ENCODE assay signal across 11 mouse cellular contexts in the genomic region with DNA sequence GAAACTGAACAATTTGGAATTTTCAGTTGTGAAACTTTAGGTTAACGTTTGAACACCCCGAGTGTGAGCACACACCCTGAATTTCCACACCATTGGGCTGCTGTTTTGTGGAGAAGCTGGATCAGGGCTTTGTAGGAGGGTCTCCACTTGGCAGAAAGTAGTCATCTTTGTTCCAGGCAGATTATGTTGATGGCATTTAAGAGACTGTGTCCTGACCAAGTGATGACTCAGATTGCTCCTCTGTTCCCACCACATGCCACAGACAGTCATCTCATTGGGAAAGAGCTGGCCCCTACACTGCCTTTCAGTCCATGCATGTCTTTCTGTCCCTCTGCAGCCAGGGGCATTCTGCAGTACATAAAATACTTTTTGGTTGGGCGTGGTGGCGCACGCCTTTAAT. TPM values are rescaled to one million over a fixed set of nuclear protein-coding genes. Genes with fewer than 3 reads are reported as not detected.
A peak's percentile ranks its signal among the peaks of the same experiment; 100 is the strongest.
DNase-seq lines count a peak whose midpoint lies in the region; ATAC-seq and TF ChIP-seq lines count a peak whose summit lies in the region.
"Had no signal": no experiment of that assay in that cellular context is flagged by ENCODE, and none has a peak within 500 bp of the region (broad histone marks: within the 10 kb centered on the region; RNA-seq: fewer than 3 reads in every experiment).

No protein-coding gene starts in this region.

- 86% methylated on average over 5 of the region's 5 CpGs for WGBS in limb, embryonic 14.5 days

- H3ac ChIP-seq in C2C12 (ENCODE audit: control insufficient read depth, insufficient read length, low read depth), result no peak overlapping the region

- H3K27ac ChIP-seq in limb, embryonic 14.5 days (replicated peaks; ENCODE audit: low read depth, low read length), result peak overlapping the region; percentile 96; the same call in 1 of the 2 replicates

- H3K79me2 ChIP-seq in C2C12 (ENCODE audit: control insufficient read depth, insufficient read depth), result peaks cover 31% of the 10 kb centered on the region

- peaks cover 14% of the 10 kb centered on the region for H3K79me3 ChIP-seq in C2C12 (ENCODE audit: low read depth)

- no peak overlapping the region for H3K9ac ChIP-seq in limb, embryonic 14.5 days (ENCODE audit: low read depth, low read length, severe bottlenecking)

- H3K4me2 ChIP-seq in limb, embryonic 14.5 days (replicated peaks; ENCODE audit: low read depth, low read length, severe bottlenecking), result no peak overlapping the region

- H3K36me3 ChIP-seq in C2C12 (ENCODE audit: control insufficient read depth, insufficient read depth), result no peaks in the 10 kb centered on the region
- no peaks in the 10 kb centered on the region for H3K36me3 ChIP-seq in limb, embryonic 14.5 days (ENCODE audit: control insufficient read depth, insufficient read depth, low read length)
- H3K36me3 ChIP-seq: embryonic facial prominence, embryonic 13.5 days had no signal

- H3K4me3 ChIP-seq in C2C12 (ENCODE audit: insufficient read depth, poor library complexity, severe bottlenecking), result no peak overlapping the region
- H3K4me3 ChIP-seq in limb, embryonic 14.5 days (replicated peaks; ENCODE audit: low read length), result no peak overlapping the region

- peaks cover 15% of the 10 kb centered on the region; the same call in 1 of the 2 replicates for H3K4me1 ChIP-seq in limb, embryonic 14.5 days (ENCODE audit: control insufficient read depth, insufficient read depth, low read length)

- no peak for TF ChIP-seq POLR2A in limb, embryonic 14.5 days (IDR thresholded peaks at IDR 0.05; ENCODE audit: borderline replicate concordance, extremely low read depth, insufficient read depth, insufficient read length)

- TF ChIP-seq CTCF in C2C12 (IDR thresholded peaks at IDR 0.05; ENCODE audit: control insufficient read depth, insufficient read depth, insufficient read length), result no peak

- H3K9me3 ChIP-seq in limb, embryonic 14.5 days (ENCODE audit: control insufficient read depth, low read length), result no peaks in the 10 kb centered on the region
- H3K9me3 ChIP-seq: embryonic facial prominence, embryonic 13.5 days had no signal

- no peak for ATAC-seq in limb, embryonic 14.5 days (ENCODE audit: low FRiP score, low read depth)

- peak; percentile 56 for DNase-seq in cerebellum, adult 9-10 months
- DNase-seq in cerebellum, postnatal 10 days, result no peak
- DNase-seq in kidney, adult 9 months, result peak; percentile 9
- no peak for DNase-seq in kidney, adult 11 months
- DNase-seq in limb, embryonic 14.5 days (ENCODE audit: low spot score), result no peak
- DNase-seq in right cerebral cortex, postnatal 36 days (ENCODE audit: low spot score in 2 of 2), result no peak
- DNase-seq in urinary bladder, adult 18-20 months (ENCODE audit: low spot score in 2 of 2), result no peak
- DNase-seq: kidney, adult 18-20 months; right cerebral cortex, adult 18-20 months had no signal

- H3K27me3 ChIP-seq in C2C12 (ENCODE audit: control insufficient read depth, insufficient read depth, insufficient read length), result no peaks in the 10 kb centered on the region
- H3K27me3 ChIP-seq in limb, embryonic 14.5 days (ENCODE audit: control insufficient read depth, insufficient read depth, low read length), result no peaks in the 10 kb centered on the region
- H3K27me3 ChIP-seq: embryonic facial prominence, embryonic 13.5 days had no signal

TF ChIP-seq in C2C12, 6 proteins besides CTCF, POLR2A, EP300 and RAD21:
- peak; percentile 16 for TF ChIP-seq MYOD1 (IDR thresholded peaks at IDR 0.05; ENCODE audit: control insufficient read depth, insufficient read length, low read depth)
- no peak for TF ChIP-seq MYOG (IDR thresholded peaks at IDR 0.05; ENCODE audit: control insufficient read depth, extremely low read depth, insufficient read length)
- peak; percentile 13 for TF ChIP-seq MAX (IDR thresholded peaks at IDR 0.05)
- TF ChIP-seq FOSL1 (IDR thresholded peaks at IDR 0.05; ENCODE audit: insufficient read depth, low read length, poor library complexity, severe bottlenecking), result no peak
- peak; percentile 55 for TF ChIP-seq CEBPB (IDR thresholded peaks at IDR 0.05; ENCODE audit: low read depth)

RNA-seq across cellular contexts. Expression of a gene that starts 1.6 kb away (rescaled TPM):
- polyA plus RNA-seq in C2C12 (2012; fragmentation: generic; extraction: Trizol), result 20.1 TPM
- polyA plus RNA-seq in limb, embryonic 14.5 days (2012; rRNA removed), result 9.9 and 12.3 TPM in 2 replicates
- 27.0 and 28.0 TPM in 2 replicates for polyA plus RNA-seq in limb, embryonic 14.5 days (2014; fragmentation: Nextera tagmentation; extraction: Ambion mirVana)

RNA-seq across cellular contexts. Expression of a gene that starts 23.7 kb away (rescaled TPM):
- polyA plus RNA-seq in C2C12 (2012; fragmentation: generic; extraction: Trizol), result 0.06 TPM
- polyA plus RNA-seq in limb, embryonic 14.5 days (2012; rRNA removed), result not detected in 2 replicates
- polyA plus RNA-seq in limb, embryonic 14.5 days (2014; fragmentation: Nextera tagmentation; extraction: Ambion mirVana), result not detected in 2 replicates
- polyA plus RNA-seq: embryonic facial prominence, embryonic 13.5 days had no signal

Comparison
In these comparisons a context has a peak if more than half of its experiments do, and no peak if none do; other contexts are left out.
1. DNase-seq: peak in cerebellum, adult 9-10 months (single experiment) and kidney, adult 9 months (single experiment); none in cerebellum, postnatal 10 days (0 of 2), kidney, adult 11 months (single experiment), limb, embryonic 14.5 days (single experiment), right cerebral cortex, postnatal 36 days (0 of 2) and urinary bladder, adult 18-20 months (0 of 2).